Mouse (Mus musculus) liver (tissue): ENCODE measurements around the gene Fam219a.
A peak's percentile ranks its signal among the peaks of the same experiment; 100 is the strongest.

Experiments
- DNase-seq: peaks from one replicate; pipeline ENCODE4 v3.0.0-alpha.2; 2020; ENCODE audit warnings: mixed read lengths

Fam219a gene

DNA sequence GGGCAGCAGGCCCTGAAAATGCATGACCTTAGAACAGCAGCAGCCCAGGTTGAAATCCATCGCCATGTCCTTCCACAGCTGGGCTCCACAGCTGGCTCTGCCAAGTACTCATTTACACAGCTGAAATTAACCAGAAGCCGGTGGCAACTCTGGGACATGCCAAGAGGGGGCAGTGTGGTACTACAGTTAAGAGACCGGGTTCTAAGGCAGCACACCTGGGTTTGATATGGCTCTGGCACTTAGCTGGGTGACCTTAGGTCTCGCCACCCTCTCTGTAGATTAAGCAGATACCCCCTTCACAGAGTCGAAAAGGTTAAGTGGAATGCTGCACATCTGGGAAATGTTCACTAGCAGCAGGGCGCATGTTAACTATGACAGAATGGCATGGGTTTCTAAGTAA lies 16.8 kb downstream of the Fam219a start:
- peak; percentile 65 for DNase-seq

GRCm38 (mm10) chr4:41547086-41547485 lies 22.3 kb downstream of the Fam219a start:
- DNase-seq, result no peak

- peak; percentile 40 for DNase-seq
These were observed 23.4 kb downstream of the Fam219a start for GRCm38 (mm10) chr4:41545985-41546384.

- DNase-seq, result no peak
These were observed 27.2 kb downstream of the Fam219a start for GRCm38 (mm10) chr4:41542136-41542535.

DNA sequence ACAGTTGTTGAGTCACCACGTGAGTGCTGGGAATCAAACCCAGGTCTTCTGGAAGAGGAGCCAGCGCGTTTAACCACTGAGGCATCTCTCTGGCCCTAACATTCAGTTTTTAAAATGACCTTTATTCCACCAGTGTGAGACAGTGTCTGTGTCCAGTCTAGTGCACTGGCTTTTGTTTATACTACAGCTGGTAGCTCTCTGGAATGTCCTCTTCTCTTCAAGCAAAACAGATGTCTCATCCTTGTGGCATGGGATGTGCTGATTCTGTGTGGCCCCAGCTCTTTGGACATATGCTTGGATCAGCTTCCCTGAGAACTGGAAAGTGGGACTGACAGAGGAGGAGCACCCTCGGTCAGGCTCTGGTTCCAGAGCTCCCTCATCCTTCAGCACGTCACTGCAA lies 34.5 kb downstream of the Fam219a start:
- DNase-seq, result no peak

DNA sequence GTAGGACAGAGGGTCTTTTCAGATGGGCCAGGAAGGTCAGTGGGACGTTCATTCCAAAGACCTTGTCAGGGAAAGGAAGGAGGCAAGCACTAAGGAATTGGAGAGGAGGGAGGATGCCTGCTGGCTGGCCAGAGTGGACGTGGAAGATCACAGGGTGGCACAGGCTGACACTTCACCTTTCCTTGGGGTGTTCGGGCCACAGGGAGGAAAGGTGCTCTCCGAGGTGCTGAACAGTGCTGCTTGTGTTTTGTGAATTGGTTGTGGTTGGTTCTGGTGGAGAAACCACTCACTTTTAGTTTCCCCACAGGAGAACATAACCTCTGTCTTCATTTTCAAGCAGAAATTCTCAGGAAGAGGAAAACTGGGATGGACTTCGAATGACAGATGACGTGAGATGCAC lies 36.9 kb downstream of the Fam219a start:
- peak; percentile 34 for DNase-seq

DNA sequence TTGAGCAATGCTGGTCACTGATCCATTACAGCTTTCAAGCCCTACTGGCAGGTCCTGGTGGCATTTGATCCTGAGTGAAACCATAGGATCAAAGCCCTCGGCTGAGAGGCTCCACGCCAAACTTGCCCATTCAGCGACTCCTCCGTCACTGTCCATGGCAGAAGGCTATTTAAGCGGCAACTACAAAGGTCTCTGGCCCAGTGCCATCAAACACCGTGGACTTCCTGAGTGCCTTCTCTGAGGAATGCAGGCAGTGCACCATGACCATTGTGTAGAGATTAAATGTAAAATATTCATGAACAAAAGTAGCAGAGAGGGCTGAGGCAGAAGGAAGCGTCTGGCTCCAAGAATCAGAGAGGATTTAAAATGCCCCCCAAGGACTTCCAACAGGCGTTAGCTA lies 41.3 kb downstream of the Fam219a start:
- DNase-seq, result no peak

GRCm38 (mm10) chr4:41527076-41527475 lies 42.3 kb downstream of the Fam219a start:
- no peak for DNase-seq

GRCm38 (mm10) chr4:41526553-41526952 lies 42.8 kb downstream of the Fam219a start:
- no peak for DNase-seq

GRCm38 (mm10) chr4:41524829-41525228 lies 44.5 kb downstream of the Fam219a start:
- DNase-seq, result no peak

GRCm38 (mm10) chr4:41523839-41524238 lies 45.5 kb downstream of the Fam219a start:
- DNase-seq, result no peak

GRCm38 (mm10) chr4:41522788-41523187 lies 46.5 kb downstream of the Fam219a start:
- peak; percentile 30 for DNase-seq

GRCm38 (mm10) chr4:41522136-41522535 lies 47.2 kb downstream of the Fam219a start:
- DNase-seq, result no peak

DNA sequence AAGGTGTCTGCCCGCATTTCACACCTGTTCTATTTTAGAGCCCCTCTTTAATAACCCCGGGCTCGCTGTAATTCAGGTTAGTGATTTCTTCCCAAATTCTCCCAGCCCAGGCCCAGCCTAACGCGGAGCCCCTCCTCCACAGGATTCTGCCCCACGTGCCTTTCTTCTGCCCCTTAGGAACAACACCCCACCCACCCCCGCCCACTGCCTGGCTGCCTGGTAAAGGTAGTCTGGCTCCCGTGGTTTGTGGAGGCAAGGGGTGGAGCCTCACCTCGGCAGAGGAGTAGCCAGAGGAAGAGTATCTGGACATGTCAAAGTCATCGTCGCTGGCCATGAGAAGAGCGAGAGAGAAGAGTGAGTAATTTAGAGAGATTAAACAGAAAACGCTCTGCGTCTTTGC lies 48.7 kb downstream of the Fam219a start:
- no peak for DNase-seq

DNA sequence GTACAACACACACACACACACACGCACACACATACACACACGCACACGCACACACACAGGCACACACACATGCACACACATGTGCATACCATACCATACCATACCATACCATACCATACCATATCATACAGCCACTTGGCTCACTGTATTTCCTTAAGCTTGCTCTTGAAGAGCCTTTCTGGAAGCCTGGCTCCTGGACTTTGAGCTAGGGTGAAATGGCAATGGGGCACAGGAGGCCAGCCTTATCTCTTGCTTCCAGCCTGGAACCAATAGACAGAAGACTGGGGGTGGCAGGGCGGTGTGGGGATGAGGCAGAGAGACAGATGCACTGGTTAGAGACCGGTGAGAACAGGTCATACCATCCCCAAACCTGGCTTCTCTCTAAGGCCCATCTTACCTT lies 50.1 kb downstream of the Fam219a start:
- no peak for DNase-seq

- DNase-seq, result no peak
These were observed 51.0 kb downstream of the Fam219a start for GRCm38 (mm10) chr4:41518349-41518748.

- DNase-seq, result no peak
These were observed 52.1 kb downstream of the Fam219a start, which contains the start of gene 1110017D15Rik for GRCm38 (mm10) chr4:41517233-41517632. Gene 1110017D15Rik (minus strand): TSS chr4:41517333.

- no peak for DNase-seq
These were observed 55.6 kb downstream of the Fam219a start for GRCm38 (mm10) chr4:41513714-41514113.

- DNase-seq, result no peak
These were observed 56.0 kb downstream of the Fam219a start for GRCm38 (mm10) chr4:41513309-41513708.

GRCm38 (mm10) chr4:41507998-41508397 lies 61.3 kb downstream of the Fam219a start:
- DNase-seq, result no peak

DNA sequence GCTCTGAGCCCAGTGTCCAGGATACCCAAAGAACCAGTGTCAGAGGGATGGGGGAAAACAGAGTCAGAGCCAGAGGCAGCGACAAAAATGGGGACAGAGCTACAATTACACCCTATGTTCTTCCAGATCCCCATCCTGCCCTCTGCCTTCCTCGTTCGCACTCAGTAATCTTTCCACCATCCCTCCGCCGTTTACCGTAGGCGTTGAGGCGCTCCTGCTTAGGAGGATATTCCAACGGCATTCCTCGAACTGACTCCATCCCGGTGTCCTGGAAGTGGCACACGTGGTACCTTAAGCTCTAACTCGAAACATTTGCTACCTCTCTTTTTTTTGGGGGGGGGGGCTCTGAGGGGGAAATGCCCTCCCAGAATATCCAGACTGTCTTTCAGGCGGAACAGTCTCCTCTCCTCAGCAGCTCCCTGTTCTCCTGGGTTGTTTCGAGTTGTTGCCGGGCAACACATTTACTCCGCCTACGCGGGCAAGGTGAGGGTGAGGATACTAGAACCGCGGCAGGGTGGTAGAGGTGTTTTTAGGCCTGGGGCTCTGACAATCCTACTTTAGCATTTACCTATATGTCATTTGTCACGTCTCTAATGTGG lies 61.9 kb downstream of the Fam219a start:
- DNase-seq, result no peak

DNA sequence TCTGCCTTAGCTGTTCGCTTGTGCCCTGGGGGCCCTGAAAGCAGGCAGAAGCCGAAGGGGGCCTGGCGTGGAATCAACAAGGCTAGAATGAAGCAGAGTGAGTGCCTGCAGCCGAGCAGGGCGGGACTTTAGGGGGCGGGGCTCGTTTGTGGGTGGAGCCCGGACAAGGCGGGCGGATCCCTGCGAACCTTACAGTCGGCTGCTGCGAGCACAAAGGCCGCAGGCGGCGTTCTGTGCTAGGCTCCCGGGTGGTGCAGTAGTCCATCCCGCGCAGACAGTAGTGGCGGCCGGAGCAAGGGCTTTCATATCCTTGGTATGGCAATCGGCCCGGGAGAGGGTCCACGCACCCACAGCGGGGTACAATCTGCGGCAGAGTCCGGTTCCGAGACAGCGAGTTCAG lies 62.4 kb downstream of the Fam219a start:
- peak; percentile 88 for DNase-seq

DNA sequence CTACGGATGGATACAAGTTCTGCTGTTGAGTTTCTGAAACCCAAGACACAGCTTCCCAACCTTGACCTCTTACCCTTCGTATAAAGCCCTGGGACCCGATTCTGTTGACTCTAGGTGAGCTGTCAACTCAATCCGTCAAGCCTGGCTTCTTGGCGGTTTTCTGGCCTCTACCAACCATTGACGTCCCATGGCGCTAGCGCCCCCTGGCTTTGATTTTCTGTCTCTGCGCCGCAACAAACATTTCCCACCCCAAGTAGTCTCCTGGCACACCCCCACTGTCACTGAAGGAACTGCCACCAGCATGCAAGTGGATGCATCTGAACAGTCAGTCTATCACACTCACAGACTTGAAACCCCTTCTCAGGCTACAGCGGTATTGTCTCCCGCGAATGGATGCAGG lies 63.2 kb downstream of the Fam219a start:
- DNase-seq, result peak; percentile 63

GRCm38 (mm10) chr4:41505131-41505551 lies 64.2 kb downstream of the Fam219a start:
- DNase-seq, result peak; percentile 34

GRCm38 (mm10) chr4:41504325-41504724 lies 65.0 kb downstream of the Fam219a start:
- no peak for DNase-seq
